Mouse (Mus musculus): Measurements from ENCODE around the gene Txlnb.

GRCm38 (mm10) chr10:17844781-17845537 is 48.9 kb downstream of the Txlnb start:
- TF ChIP-seq EP300 (IDR thresholded peaks at IDR 0.05; ENCODE audit: low read depth in 1 of 2, low read length in 2 of 2) (no peak), POLR2A (IDR thresholded peaks at IDR 0.05; ENCODE audit: control insufficient read depth in 1 of 2, insufficient read depth in 1 of 2, low read depth in 1 of 2, low read length in 2 of 2, poor library complexity in 1 of 2) (no peak), E2F4 (IDR thresholded peaks at IDR 0.05; ENCODE audit: borderline replicate concordance, low read depth, low read length) (no peak)
